Mouse (Mus musculus): ENCODE results near the gene Tbc1d8.

Tbc1d8 gene

GRCm38 (mm10) chr1:39478057-39478895 is at the start of gene Tbc1d8:
TSS of gene Tbc1d8 (minus strand) at chr1:39478755.
- peak; percentile 73 for DNase-seq (ENCODE audit: low read depth, low spot score)

- no peak for DNase-seq (ENCODE audit: low read depth, low spot score)
Measured at GRCm38 (mm10) chr1:39528319-39528718, 49.8 kb upstream of the Tbc1d8 start.

GRCm38 (mm10) chr1:39527432-39527831 is 48.9 kb upstream of the Tbc1d8 start:
- DNase-seq (ENCODE audit: low read depth, low spot score) = peak; percentile 64

GRCm38 (mm10) chr1:39526371-39527167 is 48.0 kb upstream of the Tbc1d8 start:
- no peak for DNase-seq (ENCODE audit: low read depth, low spot score)

- no peak for DNase-seq (ENCODE audit: low read depth, low spot score)
Measured at GRCm38 (mm10) chr1:39525763-39526162, 47.2 kb upstream of the Tbc1d8 start.

- no peak for DNase-seq (ENCODE audit: low read depth, low spot score)
Measured at GRCm38 (mm10) chr1:39522519-39522918, 44.0 kb upstream of the Tbc1d8 start.

- DNase-seq (ENCODE audit: low read depth, low spot score) = no peak
Measured at GRCm38 (mm10) chr1:39521326-39521725, 42.8 kb upstream of the Tbc1d8 start.

GRCm38 (mm10) chr1:39515303-39515991 is 36.9 kb upstream of the Tbc1d8 start:
- DNase-seq (ENCODE audit: low read depth, low spot score) = no peak

- no peak for DNase-seq (ENCODE audit: low read depth, low spot score)
Measured at GRCm38 (mm10) chr1:39512183-39512582, 33.6 kb upstream of the Tbc1d8 start.

GRCm38 (mm10) chr1:39511775-39512174 is 33.2 kb upstream of the Tbc1d8 start:
- DNase-seq (ENCODE audit: low read depth, low spot score) = no peak

GRCm38 (mm10) chr1:39505600-39505999 is 27.0 kb upstream of the Tbc1d8 start:
- DNase-seq (ENCODE audit: low read depth, low spot score) = no peak

GRCm38 (mm10) chr1:39504261-39504660 is 25.7 kb upstream of the Tbc1d8 start:
- DNase-seq (ENCODE audit: low read depth, low spot score) = peak; percentile 14

- no peak for DNase-seq (ENCODE audit: low read depth, low spot score)
Measured at GRCm38 (mm10) chr1:39502817-39503633, 24.5 kb upstream of the Tbc1d8 start.

GRCm38 (mm10) chr1:39499485-39499941 is 21.0 kb upstream of the Tbc1d8 start:
- DNase-seq (ENCODE audit: low read depth, low spot score) = no peak

GRCm38 (mm10) chr1:39497748-39498147 is 19.2 kb upstream of the Tbc1d8 start:
- no peak for DNase-seq (ENCODE audit: low read depth, low spot score)

- DNase-seq (ENCODE audit: low read depth, low spot score) = no peak
Measured at GRCm38 (mm10) chr1:39496995-39497394, 18.4 kb upstream of the Tbc1d8 start.

- no peak for DNase-seq (ENCODE audit: low read depth, low spot score)
Measured at GRCm38 (mm10) chr1:39493664-39494063, 15.1 kb upstream of the Tbc1d8 start.

GRCm38 (mm10) chr1:39493165-39493564 is 14.6 kb upstream of the Tbc1d8 start:
- no peak for DNase-seq (ENCODE audit: low read depth, low spot score)

GRCm38 (mm10) chr1:39487370-39487769 is 8.8 kb upstream of the Tbc1d8 start:
- DNase-seq (ENCODE audit: low read depth, low spot score) = no peak

- DNase-seq (ENCODE audit: low read depth, low spot score) = no peak
Measured at GRCm38 (mm10) chr1:39482115-39482815, 3.7 kb upstream of the Tbc1d8 start.

Data from retina, postnatal 7 days (tissue).